Mouse (Mus musculus) lung, adult 2 months (tissue): ENCODE results near the gene Cfap97d2.

Experiments used
- CTCF ChIP-seq: fragments of 200-500 bp; IDR thresholded peaks from 2 replicates; pipeline ENCODE4 v1.5.1; 2011; ENCODE audit warnings: mild to moderate bottlenecking, low read length, control low read depth; ENCODE audit not compliant: insufficient read depth
- POLR2A ChIP-seq: fragments of 200-500 bp; IDR thresholded peaks from 2 replicates; pipeline ENCODE4 v1.6.1; 2011; ENCODE audit warnings: low read depth, mild to moderate bottlenecking, control low read depth, low read length, borderline replicate concordance; ENCODE audit errors: extremely low read depth

DNA sequence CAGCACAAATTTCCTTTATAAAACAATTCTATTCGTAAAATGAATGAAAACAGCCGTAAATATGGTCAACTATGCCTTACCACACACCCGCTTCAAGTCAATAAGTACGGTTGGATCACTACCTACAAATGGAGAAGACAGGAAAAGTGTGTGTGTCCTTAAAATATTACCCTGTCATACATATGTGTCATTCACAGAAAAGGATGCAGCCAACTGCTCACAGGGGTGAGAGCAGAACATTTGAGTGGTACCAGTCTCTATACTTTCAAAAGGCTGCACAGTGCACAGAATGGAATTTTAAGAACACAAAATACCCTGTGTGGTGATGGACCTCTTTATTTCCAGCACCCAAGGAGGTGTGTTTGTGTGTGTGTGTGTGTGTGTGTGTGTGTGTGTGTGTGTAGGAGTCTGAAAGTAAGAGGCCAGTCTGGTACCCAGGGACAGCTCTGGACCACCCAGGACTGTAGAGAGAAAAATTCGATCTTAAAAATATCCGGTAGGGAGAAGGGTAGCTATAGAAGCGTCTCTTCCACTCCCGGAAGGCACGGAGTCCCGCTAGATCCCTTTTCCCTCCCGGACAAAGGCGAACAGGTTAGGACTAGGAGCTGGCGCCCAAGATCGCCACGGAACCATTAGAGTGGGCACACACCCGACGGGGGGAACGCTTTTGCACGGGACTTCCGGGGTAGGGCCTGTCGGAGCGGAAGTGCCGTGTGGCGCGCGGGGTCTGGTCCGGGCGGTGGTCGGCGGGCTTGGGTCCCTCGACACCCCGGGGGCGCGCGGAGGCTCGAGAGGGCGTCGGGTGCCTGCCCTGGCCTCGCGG is 51.5 kb downstream of the Cfap97d2 start, which contains the start of gene Cdc16:
- TF ChIP-seq CTCF (no peak), POLR2A (peak; percentile 59; the same call in 1 of the 2 replicates)
